Mouse (Mus musculus): ENCODE measurements around the gene 2200002D01Rik. TPM values are rescaled to one million over a fixed set of nuclear protein-coding genes. Genes with fewer than 3 reads are reported as not detected.

Gene 2200002D01Rik
- polyA plus RNA-seq, 1 experiment from 2014 or later, result 1.5 TPM

DNA sequence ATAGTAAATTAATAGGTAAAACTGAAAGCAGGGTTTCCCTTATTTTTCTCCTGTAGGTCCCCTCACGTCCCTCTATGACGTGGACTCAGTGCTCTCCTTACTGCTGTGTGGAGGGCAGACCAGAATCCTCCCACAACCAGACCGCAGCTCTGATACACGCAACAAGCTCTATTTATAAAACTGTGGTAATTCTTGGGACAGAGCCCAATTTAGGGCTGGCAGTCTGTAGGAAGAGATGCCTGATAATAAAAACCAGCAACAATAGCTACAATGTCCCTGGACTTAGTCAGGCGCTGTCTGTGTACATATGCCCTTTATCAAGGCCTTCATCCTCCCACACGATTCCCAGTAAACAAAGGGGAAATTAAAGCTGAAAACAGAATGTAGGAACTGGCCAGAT, 14.5 kb downstream of the 2200002D01Rik start:
- ATAC-seq, result no peak
- H3K9ac ChIP-seq (replicated peaks; ENCODE audit: low read depth, low read length), result no peak overlapping the region
- H3K4me2 ChIP-seq (ENCODE audit: low read length), result no peak overlapping the region
- H3K36me3 ChIP-seq (ENCODE audit: control insufficient read depth, insufficient read depth), result no peaks in the 10 kb centered on the region
- H3K9me3 ChIP-seq (ENCODE audit: control insufficient read depth, low read length), result no peaks in the 10 kb centered on the region; the same call in 1 of the 2 replicates
- WGBS, result 61% methylated on average over 6 of the region's 6 CpGs
- no peak overlapping the region for H3K27ac ChIP-seq (ENCODE audit: low read length)
- H3K27me3 ChIP-seq (replicated peaks; ENCODE audit: control insufficient read depth, insufficient read depth, low read length), result peaks cover 30% of the 10 kb centered on the region
- H3K4me1 ChIP-seq (replicated peaks; ENCODE audit: control insufficient read depth, insufficient read depth, low read length), result peaks cover 11% of the 10 kb centered on the region
- H3K4me3 ChIP-seq (replicated peaks; ENCODE audit: low read length), result no peak overlapping the region

DNA sequence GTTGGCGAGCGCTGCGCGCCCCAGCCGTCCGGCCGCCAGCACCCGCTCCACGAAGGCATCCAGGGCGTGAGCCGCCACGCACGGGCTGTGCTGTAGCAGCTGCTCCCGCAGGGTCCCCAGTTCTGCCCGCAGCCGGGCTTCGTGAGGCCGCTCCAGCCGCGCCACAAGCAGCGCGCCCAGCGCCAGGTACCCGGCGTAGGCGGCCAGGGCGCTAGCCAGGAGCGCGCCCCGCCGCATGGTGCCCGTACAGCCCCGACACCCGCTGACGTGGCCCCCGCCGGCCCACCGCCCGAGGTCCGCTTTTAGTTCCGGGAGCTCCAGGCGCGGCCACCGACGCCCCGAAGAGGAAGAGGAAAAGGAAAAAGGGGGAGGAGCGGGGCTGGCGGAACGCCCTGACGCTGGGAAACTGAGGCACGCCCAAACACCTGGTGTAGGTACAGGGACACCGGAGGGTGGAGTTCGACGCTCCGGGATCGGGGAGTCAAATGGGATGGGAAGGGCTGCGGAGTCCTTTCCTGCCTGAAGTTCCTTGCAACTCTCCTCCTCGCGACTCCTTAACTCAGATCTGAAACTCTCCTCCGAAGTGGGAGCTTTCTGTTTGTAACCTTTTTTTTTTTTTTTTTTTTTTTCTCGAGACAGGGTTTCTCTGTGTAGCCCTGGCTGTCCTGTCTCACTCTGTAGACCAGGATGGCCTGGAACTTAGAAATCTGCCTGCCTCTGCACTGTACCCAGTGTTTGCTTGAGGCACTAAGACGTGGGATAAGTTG, 15.8 kb downstream of the 2200002D01Rik start, which contains the start of gene Kcnk6:
TSS of gene Kcnk6 (minus strand) at position 269 of the 767 bp plus-strand sequence.
- Histone ChIP-seq H3K4me2 (ENCODE audit: low read length) (peak within 1 kb of the TSS; percentile 93), H3K36me3 (ENCODE audit: control insufficient read depth, insufficient read depth) (no peaks in the 10 kb centered on the region), H3K27me3 (replicated peaks; ENCODE audit: control insufficient read depth, insufficient read depth, low read length) (peaks cover 30% of the 10 kb centered on the region), H3K4me1 (replicated peaks; ENCODE audit: control insufficient read depth, insufficient read depth, low read length) (peaks cover 8% of the 10 kb centered on the region), H3K4me3 (replicated peaks; ENCODE audit: low read length) (peak within 1 kb of the TSS; percentile 51), H3K9ac (replicated peaks; ENCODE audit: low read depth, low read length) (peak within 1 kb of the TSS; percentile 62), H3K27ac (ENCODE audit: low read length) (no peak within 1 kb of the TSS), H3K9me3 (ENCODE audit: control insufficient read depth, low read length) (no peaks in the 10 kb centered on the region; the same call in 1 of the 2 replicates)
- WGBS, result 2% methylated on average over 62 of the region's 62 CpGs
- ATAC-seq, result no peak

DNA sequence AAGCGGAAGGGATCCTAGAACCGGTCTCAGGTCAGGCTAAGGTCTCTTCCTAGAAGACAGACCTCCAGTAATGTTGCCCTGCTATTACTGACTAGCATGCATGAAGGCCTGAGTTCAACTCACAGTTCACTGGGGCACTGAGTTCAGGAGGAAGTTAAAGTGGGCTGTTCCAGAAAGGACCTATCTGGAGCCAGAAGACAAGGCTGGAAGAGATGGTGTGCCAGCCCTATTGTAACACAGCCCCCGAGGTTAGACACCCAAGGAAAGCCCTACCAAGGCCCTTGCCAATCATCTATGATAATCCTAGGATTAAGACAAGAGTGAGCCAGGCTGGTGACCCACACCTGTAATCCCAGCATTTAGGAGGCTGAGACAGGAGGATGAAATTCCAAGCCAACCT, 16.7 kb downstream of the 2200002D01Rik start:
- no peaks in the 10 kb centered on the region; the same call in 1 of the 2 replicates for H3K9me3 ChIP-seq (ENCODE audit: control insufficient read depth, low read length)
- no peak overlapping the region for H3K9ac ChIP-seq (replicated peaks; ENCODE audit: low read depth, low read length)
- H3K4me1 ChIP-seq (replicated peaks; ENCODE audit: control insufficient read depth, insufficient read depth, low read length), result peaks cover 8% of the 10 kb centered on the region
- WGBS, result 65% methylated on average over 3 of the region's 3 CpGs
- peaks cover 30% of the 10 kb centered on the region for H3K27me3 ChIP-seq (replicated peaks; ENCODE audit: control insufficient read depth, insufficient read depth, low read length)
- H3K27ac ChIP-seq (ENCODE audit: low read length), result no peak overlapping the region
- no peak overlapping the region; the same call in 1 of the 2 replicates for H3K4me3 ChIP-seq (replicated peaks; ENCODE audit: low read length)
- H3K4me2 ChIP-seq (ENCODE audit: low read length), result no peak overlapping the region
- no peak for ATAC-seq
- no peaks in the 10 kb centered on the region for H3K36me3 ChIP-seq (ENCODE audit: control insufficient read depth, insufficient read depth)

DNA sequence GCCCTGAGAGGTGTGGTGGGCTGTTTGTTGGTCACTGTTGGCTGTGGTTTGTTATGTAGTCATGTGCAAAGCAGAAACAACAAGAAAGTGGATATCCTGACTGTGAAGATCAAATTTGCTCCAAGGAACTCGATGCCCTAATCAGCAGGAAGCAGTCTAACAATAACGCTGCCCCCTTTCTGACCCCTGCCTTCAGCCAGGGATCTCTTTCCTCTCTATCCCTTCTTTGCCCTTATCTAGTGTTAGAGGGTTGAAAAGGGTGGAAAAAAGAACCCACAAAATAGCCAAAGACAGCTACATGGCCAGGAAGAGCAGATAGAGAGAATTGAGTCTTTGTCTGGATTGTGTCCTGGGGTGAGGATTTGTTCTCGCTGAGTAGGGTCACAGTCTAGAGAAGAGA, 17.7 kb downstream of the 2200002D01Rik start:
- no peak overlapping the region for H3K9ac ChIP-seq (replicated peaks; ENCODE audit: low read depth, low read length)
- no peak overlapping the region for H3K27ac ChIP-seq (ENCODE audit: low read length)
- no peaks in the 10 kb centered on the region for H3K36me3 ChIP-seq (ENCODE audit: control insufficient read depth, insufficient read depth)
- no peak overlapping the region for H3K4me2 ChIP-seq (ENCODE audit: low read length)
- no peaks in the 10 kb centered on the region; the same call in 1 of the 2 replicates for H3K9me3 ChIP-seq (ENCODE audit: control insufficient read depth, low read length)
- no peak for ATAC-seq
- peaks cover 8% of the 10 kb centered on the region for H3K4me1 ChIP-seq (replicated peaks; ENCODE audit: control insufficient read depth, insufficient read depth, low read length)
- WGBS, result 16% methylated on average over 3 of the region's 3 CpGs
- peaks cover 30% of the 10 kb centered on the region for H3K27me3 ChIP-seq (replicated peaks; ENCODE audit: control insufficient read depth, insufficient read depth, low read length)
- H3K4me3 ChIP-seq (replicated peaks; ENCODE audit: low read length), result no peak overlapping the region

DNA sequence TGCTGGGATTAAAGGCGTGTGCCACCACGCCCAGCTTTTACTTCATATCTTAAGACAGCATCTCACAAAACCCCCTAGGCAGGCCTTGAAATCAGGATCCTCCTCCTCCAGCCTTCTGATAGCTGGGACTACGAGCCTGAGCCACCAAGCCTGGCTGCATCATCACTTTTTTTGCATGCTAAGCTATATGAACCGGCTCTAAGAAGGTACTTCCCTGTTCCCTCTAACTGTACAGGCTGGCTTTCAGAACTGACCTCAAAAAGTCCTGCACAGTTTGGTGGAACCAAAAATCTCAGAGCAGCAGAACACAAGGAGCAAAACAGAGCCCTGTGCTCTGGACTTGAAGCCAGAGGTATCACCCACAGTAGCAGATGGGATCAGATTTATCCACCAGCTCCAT, 20.1 kb downstream of the 2200002D01Rik start:
- no peak overlapping the region for H3K9ac ChIP-seq (replicated peaks; ENCODE audit: low read depth, low read length)
- 82% methylated on average over 4 of the region's 4 CpGs for WGBS
- H3K27ac ChIP-seq (ENCODE audit: low read length), result no peak overlapping the region
- no peaks in the 10 kb centered on the region for H3K36me3 ChIP-seq (ENCODE audit: control insufficient read depth, insufficient read depth)
- peaks cover 13% of the 10 kb centered on the region for H3K4me1 ChIP-seq (replicated peaks; ENCODE audit: control insufficient read depth, insufficient read depth, low read length)
- no peak overlapping the region for H3K4me3 ChIP-seq (replicated peaks; ENCODE audit: low read length)
- no peaks in the 10 kb centered on the region for H3K9me3 ChIP-seq (ENCODE audit: control insufficient read depth, low read length)
- ATAC-seq, result no peak
- H3K4me2 ChIP-seq (ENCODE audit: low read length), result no peak overlapping the region
- peaks cover 27% of the 10 kb centered on the region for H3K27me3 ChIP-seq (replicated peaks; ENCODE audit: control insufficient read depth, insufficient read depth, low read length)

DNA sequence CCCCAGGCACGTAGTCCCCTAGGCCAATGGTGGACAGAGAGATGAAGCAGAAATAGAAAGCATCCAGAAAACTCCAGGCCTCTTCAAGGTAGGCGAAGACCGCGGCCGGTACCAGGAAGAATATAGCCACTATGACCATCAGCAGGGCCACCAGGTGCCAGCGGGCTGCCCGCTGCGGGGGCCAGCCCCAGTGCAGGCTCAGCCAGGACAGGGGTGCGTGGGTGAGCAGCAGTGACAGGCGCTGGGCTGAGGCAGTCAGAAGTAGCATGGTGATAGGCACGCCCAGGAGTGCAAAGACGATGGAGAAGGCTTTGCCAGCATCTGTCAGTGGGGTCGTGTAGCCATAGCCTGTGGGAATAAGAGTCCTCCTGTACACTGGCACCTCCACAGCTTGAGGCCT, 22.7 kb downstream of the 2200002D01Rik start:
- no peak overlapping the region for H3K27ac ChIP-seq (ENCODE audit: low read length)
- H3K27me3 ChIP-seq (replicated peaks; ENCODE audit: control insufficient read depth, insufficient read depth, low read length), result peaks cover 5% of the 10 kb centered on the region
- H3K36me3 ChIP-seq (ENCODE audit: control insufficient read depth, insufficient read depth), result no peaks in the 10 kb centered on the region
- H3K9me3 ChIP-seq (ENCODE audit: control insufficient read depth, low read length), result 0 out of 2 replicates have a peak, but pooled peaks cover 2% of the 10 kb centered on the region
- ATAC-seq, result no peak
- peaks cover 6% of the 10 kb centered on the region; the same call in 1 of the 2 replicates for H3K4me1 ChIP-seq (replicated peaks; ENCODE audit: control insufficient read depth, insufficient read depth, low read length)
- 67% methylated on average over 13 of the region's 13 CpGs for WGBS
- H3K4me2 ChIP-seq (ENCODE audit: low read length), result no peak overlapping the region; the same call in 1 of the 2 replicates
- H3K4me3 ChIP-seq (replicated peaks; ENCODE audit: low read length), result no peak overlapping the region
- peak overlapping the region; percentile 29; the same call in 1 of the 2 replicates for H3K9ac ChIP-seq (replicated peaks; ENCODE audit: low read depth, low read length)

DNA sequence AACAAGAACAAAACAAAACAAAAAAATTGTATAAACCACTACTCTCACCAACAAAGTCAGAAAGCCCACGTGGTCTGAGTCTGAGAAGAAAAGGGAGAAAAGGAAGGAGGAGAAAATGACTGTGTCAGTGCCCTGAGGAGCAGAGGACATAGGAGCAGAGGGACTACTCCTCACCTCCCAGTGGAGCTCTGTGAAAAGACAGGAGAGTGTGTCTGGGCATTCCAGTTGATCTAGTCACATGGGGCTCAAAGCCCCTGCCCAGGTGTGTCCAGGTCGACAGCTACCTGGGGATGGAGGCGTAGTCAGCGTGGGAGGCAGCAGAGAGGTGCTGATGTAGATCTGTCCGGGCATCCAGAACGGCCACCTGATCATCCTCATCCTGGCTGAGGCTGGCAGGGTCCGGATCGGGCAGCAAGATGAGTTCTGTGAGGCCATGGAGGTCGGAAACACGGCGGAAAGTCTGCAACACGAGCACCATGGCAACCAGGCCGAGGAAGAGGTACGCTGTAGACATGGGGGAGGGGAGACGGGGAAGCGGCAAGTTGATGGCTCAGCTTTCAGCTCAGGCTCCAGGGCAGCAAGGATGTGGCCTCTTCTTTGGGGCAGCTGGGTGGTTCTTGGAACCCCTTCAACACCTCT, 23.4 kb downstream of the 2200002D01Rik start:
- H3K4me1 ChIP-seq (replicated peaks; ENCODE audit: control insufficient read depth, insufficient read depth, low read length), result peaks cover 6% of the 10 kb centered on the region; the same call in 1 of the 2 replicates

DNA sequence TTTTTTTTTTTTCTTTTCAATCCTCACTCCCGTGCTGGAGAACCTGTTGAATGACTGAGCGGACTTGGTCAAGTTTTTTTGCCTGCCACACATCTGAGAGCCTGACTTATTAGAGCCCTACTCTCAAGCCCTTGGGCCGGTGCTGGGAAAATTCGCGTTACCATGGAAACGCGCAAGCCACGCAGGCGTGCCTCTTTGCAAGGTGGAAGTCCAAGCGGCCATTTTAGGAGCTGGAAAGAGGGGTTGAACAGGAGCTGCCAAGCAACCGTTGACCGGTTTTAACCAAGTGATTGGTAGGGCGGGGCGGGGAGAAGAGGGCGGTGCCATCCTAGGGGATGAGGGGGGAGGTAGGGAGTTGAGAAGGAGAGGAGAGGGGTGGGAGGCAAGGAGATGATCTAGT, 33.4 kb downstream of the 2200002D01Rik start:
- 0 out of 2 replicates have a peak, but pooled peaks cover 11% of the 10 kb centered on the region for H3K27me3 ChIP-seq (replicated peaks; ENCODE audit: control insufficient read depth, insufficient read depth, low read length)
- no peak overlapping the region for H3K9ac ChIP-seq (replicated peaks; ENCODE audit: low read depth, low read length)
- H3K36me3 ChIP-seq (ENCODE audit: control insufficient read depth, insufficient read depth), result no peaks in the 10 kb centered on the region
- no peak for ATAC-seq
- peaks cover 6% of the 10 kb centered on the region; the same call in 1 of the 2 replicates for H3K4me1 ChIP-seq (replicated peaks; ENCODE audit: control insufficient read depth, insufficient read depth, low read length)
- H3K9me3 ChIP-seq (ENCODE audit: control insufficient read depth, low read length), result peaks cover 1% of the 10 kb centered on the region; the same call in 1 of the 2 replicates
- WGBS, result 46% methylated on average over 15 of the region's 15 CpGs
- no peak overlapping the region for H3K27ac ChIP-seq (ENCODE audit: low read length)
- no peak overlapping the region for H3K4me2 ChIP-seq (ENCODE audit: low read length)
- no peak overlapping the region for H3K4me3 ChIP-seq (replicated peaks; ENCODE audit: low read length)

More for the DNA sequence above, 23.4 kb downstream of the 2200002D01Rik start:
- Histone ChIP-seq H3K27me3 (replicated peaks; ENCODE audit: control insufficient read depth, insufficient read depth, low read length) (peaks cover 2% of the 10 kb centered on the region; the same call in 1 of the 2 replicates), H3K4me3 (replicated peaks; ENCODE audit: low read length) (no peak overlapping the region), H3K27ac (ENCODE audit: low read length) (no peak overlapping the region), H3K9ac (replicated peaks; ENCODE audit: low read depth, low read length) (peak overlapping the region; percentile 29; the same call in 1 of the 2 replicates), H3K36me3 (ENCODE audit: control insufficient read depth, insufficient read depth) (no peaks in the 10 kb centered on the region), H3K4me2 (ENCODE audit: low read length) (peak overlapping the region; percentile 6), H3K9me3 (ENCODE audit: control insufficient read depth, low read length) (peaks cover 4% of the 10 kb centered on the region; the same call in 1 of the 2 replicates)
- no peak for ATAC-seq
- WGBS, result 10% methylated on average over 16 of the region's 16 CpGs

DNA sequence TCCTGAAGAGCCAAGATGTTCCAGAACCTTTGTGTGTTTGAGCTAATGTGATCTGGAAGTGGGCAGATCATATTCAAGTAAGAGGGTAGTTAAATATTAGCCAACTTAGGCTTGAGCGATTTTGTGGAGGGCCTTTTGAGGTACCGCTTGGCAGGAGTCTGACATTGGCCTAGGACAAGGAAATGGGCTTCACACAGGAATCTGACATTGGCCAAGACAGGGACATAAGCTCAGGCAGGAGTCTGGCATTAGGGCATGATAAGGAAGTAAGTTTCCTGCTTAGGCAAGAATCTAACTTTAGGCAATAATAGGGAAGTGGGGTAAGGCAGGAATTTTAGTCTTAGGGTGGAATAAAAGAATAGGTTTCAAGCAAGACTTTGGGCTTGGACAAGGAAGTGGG, 34.0 kb downstream of the 2200002D01Rik start:
- Histone ChIP-seq H3K4me1 (replicated peaks; ENCODE audit: control insufficient read depth, insufficient read depth, low read length) (peaks cover 6% of the 10 kb centered on the region; the same call in 1 of the 2 replicates), H3K9me3 (ENCODE audit: control insufficient read depth, low read length) (no peaks in the 10 kb centered on the region), H3K27me3 (replicated peaks; ENCODE audit: control insufficient read depth, insufficient read depth, low read length) (0 out of 2 replicates have a peak, but pooled peaks cover 11% of the 10 kb centered on the region), H3K4me3 (replicated peaks; ENCODE audit: low read length) (no peak overlapping the region), H3K4me2 (ENCODE audit: low read length) (peak overlapping the region; percentile 49), H3K9ac (replicated peaks; ENCODE audit: low read depth, low read length) (no peak overlapping the region), H3K27ac (ENCODE audit: low read length) (no peak overlapping the region), H3K36me3 (ENCODE audit: control insufficient read depth, insufficient read depth) (no peaks in the 10 kb centered on the region)
- no peak for ATAC-seq
- WGBS, result 63% methylated on average over 2 of the region's 2 CpGs

Data from forebrain, embryonic 16.5 days (tissue).